Mouse (Mus musculus): Measurements from ENCODE around the gene Tnfaip1. TPM values are rescaled to one million over a fixed set of nuclear protein-coding genes. Genes with fewer than 3 reads are reported as not detected.

Tnfaip1 gene
- polyA plus RNA-seq, 1 experiment, result 33.3 TPM

DNA sequence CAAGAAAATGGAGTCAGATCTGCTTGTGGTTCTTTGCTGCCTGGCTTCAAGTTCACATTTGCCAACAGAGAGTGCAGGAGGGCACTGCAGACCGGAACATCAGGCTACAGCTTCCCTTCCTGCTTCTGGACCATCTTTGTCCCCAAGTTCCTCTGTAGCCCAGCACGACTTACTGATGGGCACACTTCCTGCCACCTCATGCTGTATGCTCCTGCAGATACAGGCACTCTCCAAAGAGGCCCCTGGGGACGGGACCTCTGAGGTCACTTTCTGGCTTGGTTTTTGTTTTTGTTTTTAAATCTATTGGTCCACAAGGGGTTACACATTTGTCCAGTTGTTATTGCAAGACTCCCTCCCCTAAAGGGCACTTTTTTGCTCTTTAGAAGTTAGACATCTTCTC lies 33.7 kb upstream of the Tnfaip1 start:
- TF ChIP-seq POLR2A (IDR thresholded peaks at IDR 0.05; ENCODE audit: low read depth, low read length) (no peak), CTCF (conservative IDR thresholded peaks at IDR 0.05; ENCODE audit: insufficient read depth, insufficient read length, low read depth, low read length) (no peak)
- Histone ChIP-seq H3K27me3 (replicated peaks; ENCODE audit: control insufficient read depth, insufficient read depth, low read length) (no peaks in the 10 kb centered on the region), H3K4me1 (ENCODE audit: control insufficient read depth, insufficient read depth, low read length) (no peaks in the 10 kb centered on the region), H3K4me3 (ENCODE audit: insufficient read depth, low read depth, low read length) (no peak overlapping the region), H3K36me3 (ENCODE audit: control insufficient read depth, insufficient read depth, low read length) (no peaks in the 10 kb centered on the region; the same call in 1 of the 2 replicates), H3K27ac (ENCODE audit: insufficient read depth, low read depth, low read length) (peak overlapping the region; percentile 37; the same call in 1 of the 2 replicates)
- peak; percentile 36 for DNase-seq
- WGBS, result 42% methylated on average over 3 of the region's 3 CpGs

DNA sequence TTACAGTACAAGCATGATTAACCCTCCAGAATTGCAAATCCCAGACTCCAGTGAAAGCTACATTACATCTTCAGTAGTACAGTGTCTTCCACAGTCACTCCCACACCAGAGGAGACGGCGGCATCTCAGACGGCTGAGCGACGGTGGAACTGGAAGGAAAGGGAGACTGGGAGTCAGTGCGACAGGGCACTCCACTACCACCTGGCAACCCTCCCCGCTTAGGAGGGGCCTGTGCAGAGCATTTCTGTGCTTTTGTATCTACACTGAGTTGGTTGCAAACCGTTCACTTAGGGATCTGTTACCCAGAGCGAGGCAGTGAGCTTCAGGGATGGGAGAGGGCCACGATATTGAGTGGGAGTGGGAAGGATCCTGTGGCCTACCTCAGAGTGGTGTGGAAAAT lies 32.7 kb upstream of the Tnfaip1 start:
- 72% methylated on average over 10 of the region's 10 CpGs for whole genome bisulfite sequencing
- TF ChIP-seq CTCF (conservative IDR thresholded peaks at IDR 0.05; ENCODE audit: insufficient read depth, insufficient read length, low read depth, low read length) (no peak), POLR2A (IDR thresholded peaks at IDR 0.05; ENCODE audit: low read depth, low read length) (no peak)
- no peak overlapping the region for H3K27ac ChIP-seq (ENCODE audit: insufficient read depth, low read depth, low read length)
- no peaks in the 10 kb centered on the region for H3K4me1 ChIP-seq (ENCODE audit: control insufficient read depth, insufficient read depth, low read length)
- no peak overlapping the region for H3K4me3 ChIP-seq (ENCODE audit: insufficient read depth, low read depth, low read length)
- no peak for DNase-seq
- no peaks in the 10 kb centered on the region for H3K36me3 ChIP-seq (ENCODE audit: control insufficient read depth, insufficient read depth, low read length)
- H3K27me3 ChIP-seq (replicated peaks; ENCODE audit: control insufficient read depth, insufficient read depth, low read length), result no peaks in the 10 kb centered on the region

DNA sequence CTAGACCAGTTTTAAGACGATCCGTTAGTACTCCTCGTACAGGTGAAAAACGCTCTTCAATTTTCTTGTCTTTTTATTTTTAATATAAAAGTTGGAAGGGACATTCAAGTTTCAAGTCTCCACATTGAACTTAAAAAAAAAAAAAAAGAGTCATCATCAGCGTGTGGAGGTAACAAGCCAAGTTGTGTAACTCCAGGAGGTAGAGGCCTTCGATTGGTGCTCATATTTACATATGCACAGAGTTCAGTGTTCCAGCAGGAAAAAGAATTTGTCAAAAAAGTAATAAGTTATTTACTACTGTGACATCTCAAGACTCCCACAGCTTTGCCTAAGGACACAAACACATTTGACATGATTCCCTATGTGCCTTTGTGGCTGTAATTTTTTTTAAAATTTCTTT lies 31.5 kb upstream of the Tnfaip1 start:
- H3K4me1 ChIP-seq (ENCODE audit: control insufficient read depth, insufficient read depth, low read length), result no peaks in the 10 kb centered on the region
- H3K27me3 ChIP-seq (replicated peaks; ENCODE audit: control insufficient read depth, insufficient read depth, low read length), result no peaks in the 10 kb centered on the region
- no peak for TF ChIP-seq CTCF (conservative IDR thresholded peaks at IDR 0.05; ENCODE audit: insufficient read depth, insufficient read length, low read depth, low read length)
- TF ChIP-seq POLR2A (IDR thresholded peaks at IDR 0.05; ENCODE audit: low read depth, low read length), result no peak
- no peak for DNase-seq
- H3K27ac ChIP-seq (ENCODE audit: insufficient read depth, low read depth, low read length), result no peak overlapping the region
- H3K36me3 ChIP-seq (ENCODE audit: control insufficient read depth, insufficient read depth, low read length), result no peaks in the 10 kb centered on the region
- no peak overlapping the region for H3K4me3 ChIP-seq (ENCODE audit: insufficient read depth, low read depth, low read length)
- 72% methylated on average over 6 of the region's 6 CpGs for WGBS

DNA sequence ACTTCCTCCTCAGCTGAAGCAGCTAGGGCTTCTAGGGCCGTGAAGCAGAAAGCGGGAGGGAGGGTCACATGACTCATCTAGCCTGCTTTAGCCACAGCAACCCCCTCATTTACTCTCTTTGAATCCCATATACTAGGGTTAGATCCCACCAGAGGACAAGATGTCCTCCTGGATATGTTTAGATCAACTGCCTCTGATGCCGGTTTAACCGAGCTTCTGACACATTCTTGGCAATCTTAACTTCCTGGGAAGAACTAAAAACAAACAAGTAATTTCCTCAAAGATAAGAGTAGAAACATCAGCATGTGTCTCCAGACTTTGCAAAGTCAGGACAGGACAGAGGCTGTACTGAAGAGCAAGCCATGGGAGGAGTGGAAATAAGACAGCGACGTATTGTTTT lies 30.6 kb upstream of the Tnfaip1 start:
- 44% methylated on average over 6 of the region's 6 CpGs for WGBS
- H3K36me3 ChIP-seq (ENCODE audit: control insufficient read depth, insufficient read depth, low read length), result no peaks in the 10 kb centered on the region
- H3K27me3 ChIP-seq (replicated peaks; ENCODE audit: control insufficient read depth, insufficient read depth, low read length), result no peaks in the 10 kb centered on the region
- H3K27ac ChIP-seq (ENCODE audit: insufficient read depth, low read depth, low read length), result peak overlapping the region; percentile 89
- peak; percentile 84 for DNase-seq
- H3K4me1 ChIP-seq (ENCODE audit: control insufficient read depth, insufficient read depth, low read length), result no peaks in the 10 kb centered on the region
- H3K4me3 ChIP-seq (ENCODE audit: insufficient read depth, low read depth, low read length), result no peak overlapping the region
- TF ChIP-seq CTCF (conservative IDR thresholded peaks at IDR 0.05; ENCODE audit: insufficient read depth, insufficient read length, low read depth, low read length), result no peak
- no peak for TF ChIP-seq POLR2A (IDR thresholded peaks at IDR 0.05; ENCODE audit: low read depth, low read length)

DNA sequence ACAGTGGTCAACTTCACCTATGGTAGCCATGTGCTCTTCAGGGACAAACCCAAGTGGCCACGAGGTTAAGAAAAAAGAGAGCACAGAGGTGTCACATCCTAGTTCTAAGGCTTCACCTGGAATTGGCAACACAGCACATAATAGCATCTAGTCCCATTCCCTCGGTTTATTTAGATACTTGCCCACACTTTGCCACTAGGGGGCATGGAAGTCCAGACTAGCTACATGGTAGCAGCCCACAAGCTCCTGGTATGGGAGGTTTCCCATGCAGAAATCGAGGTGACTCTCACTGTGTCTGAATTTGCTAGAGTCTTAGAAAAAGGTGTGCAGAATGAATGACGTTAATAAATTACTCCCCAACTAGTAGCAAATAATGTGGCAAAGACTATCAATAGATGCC lies 24.3 kb upstream of the Tnfaip1 start:
- Histone ChIP-seq H3K4me1 (ENCODE audit: control insufficient read depth, insufficient read depth, low read length) (peaks cover 3% of the 10 kb centered on the region; the same call in 1 of the 2 replicates), H3K4me3 (ENCODE audit: insufficient read depth, low read depth, low read length) (no peak overlapping the region), H3K27me3 (replicated peaks; ENCODE audit: control insufficient read depth, insufficient read depth, low read length) (no peaks in the 10 kb centered on the region), H3K27ac (ENCODE audit: insufficient read depth, low read depth, low read length) (no peak overlapping the region), H3K36me3 (ENCODE audit: control insufficient read depth, insufficient read depth, low read length) (no peaks in the 10 kb centered on the region)
- DNase-seq, result peak; percentile 85
- TF ChIP-seq POLR2A (IDR thresholded peaks at IDR 0.05; ENCODE audit: low read depth, low read length) (no peak), CTCF (conservative IDR thresholded peaks at IDR 0.05; ENCODE audit: insufficient read depth, insufficient read length, low read depth, low read length) (peak; percentile 85)
- 9% methylated on average over 4 of the region's 4 CpGs for WGBS

DNA sequence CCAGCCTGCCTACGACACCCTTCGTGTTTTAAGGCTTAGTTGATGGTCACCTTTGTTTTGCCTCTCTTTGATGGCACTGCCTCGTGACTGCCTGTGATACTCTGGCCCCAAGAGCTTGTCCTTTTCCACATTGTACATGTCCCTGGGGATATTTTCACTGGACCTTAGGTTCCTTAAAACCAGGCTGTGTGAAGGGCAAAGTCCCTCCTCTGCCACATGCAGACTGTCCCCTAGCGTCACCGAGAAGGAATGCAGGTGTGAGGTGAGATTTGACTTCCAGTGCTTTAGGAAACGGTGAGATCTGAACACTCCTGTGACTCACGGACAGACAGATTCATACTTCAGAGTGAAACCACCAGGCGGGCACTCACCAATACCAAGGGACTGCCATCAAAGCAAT lies 21.1 kb upstream of the Tnfaip1 start:
- WGBS, result 43% methylated on average over 8 of the region's 8 CpGs
- no peak for TF ChIP-seq POLR2A (IDR thresholded peaks at IDR 0.05; ENCODE audit: low read depth, low read length)
- TF ChIP-seq CTCF (conservative IDR thresholded peaks at IDR 0.05; ENCODE audit: insufficient read depth, insufficient read length, low read depth, low read length), result peak; percentile 76
- DNase-seq, result peak; percentile 77
- Histone ChIP-seq H3K27me3 (replicated peaks; ENCODE audit: control insufficient read depth, insufficient read depth, low read length) (no peaks in the 10 kb centered on the region), H3K27ac (ENCODE audit: insufficient read depth, low read depth, low read length) (peak overlapping the region; percentile 21; the same call in 1 of the 2 replicates), H3K4me3 (ENCODE audit: insufficient read depth, low read depth, low read length) (no peak overlapping the region), H3K36me3 (ENCODE audit: control insufficient read depth, insufficient read depth, low read length) (no peaks in the 10 kb centered on the region), H3K4me1 (ENCODE audit: control insufficient read depth, insufficient read depth, low read length) (peaks cover 3% of the 10 kb centered on the region; the same call in 1 of the 2 replicates)

DNA sequence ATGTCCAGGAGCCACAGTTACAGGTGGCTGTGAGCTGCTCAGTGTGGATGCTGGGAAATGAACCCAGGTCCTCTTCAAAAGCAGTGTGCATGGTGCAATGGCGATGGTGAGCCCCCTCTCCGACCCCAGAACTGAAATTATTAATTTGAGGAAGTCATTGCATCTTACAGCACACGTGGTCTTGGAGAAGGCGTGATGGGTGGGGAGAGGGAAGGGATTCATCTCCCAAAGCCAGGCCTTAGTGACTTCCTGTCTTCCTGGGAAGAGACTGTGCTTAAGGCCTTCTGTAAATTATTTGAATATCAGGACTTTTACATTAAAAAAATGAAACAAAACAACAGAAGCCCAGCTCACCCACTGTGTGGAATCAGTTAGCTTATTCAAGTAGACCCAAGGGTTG lies 19.9 kb upstream of the Tnfaip1 start:
- WGBS, result 69% methylated on average over 4 of the region's 4 CpGs
- peak overlapping the region; percentile 46; the same call in 1 of the 2 replicates for H3K27ac ChIP-seq (ENCODE audit: insufficient read depth, low read depth, low read length)
- DNase-seq, result no peak
- no peaks in the 10 kb centered on the region for H3K27me3 ChIP-seq (replicated peaks; ENCODE audit: control insufficient read depth, insufficient read depth, low read length)
- H3K36me3 ChIP-seq (ENCODE audit: control insufficient read depth, insufficient read depth, low read length), result no peaks in the 10 kb centered on the region
- H3K4me3 ChIP-seq (ENCODE audit: insufficient read depth, low read depth, low read length), result no peak overlapping the region
- H3K4me1 ChIP-seq (ENCODE audit: control insufficient read depth, insufficient read depth, low read length), result peaks cover 6% of the 10 kb centered on the region; the same call in 1 of the 2 replicates
- TF ChIP-seq CTCF (conservative IDR thresholded peaks at IDR 0.05; ENCODE audit: insufficient read depth, insufficient read length, low read depth, low read length) (no peak), POLR2A (IDR thresholded peaks at IDR 0.05; ENCODE audit: low read depth, low read length) (no peak)
